Mouse (Mus musculus) neural tube, embryonic 13.5 days (tissue): ENCODE measurements around the gene Slc4a8. TPM values are rescaled to one million over a fixed set of nuclear protein-coding genes. Genes with fewer than 3 reads are reported as not detected.

Experiments
- ATAC-seq: fragments of 200-750 bp; cut with Nextera tagmentation; 2 replicates; pipeline ENCODE4 v1.8.0; 2017; ENCODE audit warnings: low read depth, mild to moderate bottlenecking, moderate TSS enrichment, moderate library complexity
- H3K27ac ChIP-seq: fragments of 300-500 bp; sonication (generic); replicated peaks from 2 replicates; pipeline ENCODE4 v1.5.1; 2015; ENCODE audit warnings: moderate library complexity, mild to moderate bottlenecking, inconsistent platforms
- H3K27me3 ChIP-seq: fragments of 300-500 bp; sonication (generic); 2 replicates; pipeline ENCODE4 v1.6.1; 2015; ENCODE audit warnings: mild to moderate bottlenecking, inconsistent platforms
- H3K36me3 ChIP-seq: fragments of 300-500 bp; sonication (generic); 2 replicates; pipeline ENCODE4 v1.6.1; 2015; ENCODE audit warnings: mild to moderate bottlenecking, inconsistent platforms
- H3K4me1 ChIP-seq: fragments of 300-500 bp; sonication (generic); replicated peaks from 2 replicates; pipeline ENCODE4 v1.6.1; 2015; ENCODE audit warnings: inconsistent platforms
- H3K4me2 ChIP-seq: fragments of 300-500 bp; sonication (generic); 2 replicates; pipeline ENCODE4 v1.6.1; 2015; ENCODE audit warnings: inconsistent platforms, mild to moderate bottlenecking, moderate library complexity
- H3K4me3 ChIP-seq: fragments of 300-500 bp; sonication (generic); 2 replicates; pipeline ENCODE4 v1.5.1; 2015; ENCODE audit warnings: mild to moderate bottlenecking, inconsistent platforms
- H3K9ac ChIP-seq: fragments of 300-500 bp; sonication (generic); 2 replicates; pipeline ENCODE4 v1.6.1; 2015; ENCODE audit warnings: moderate library complexity, mild to moderate bottlenecking, inconsistent platforms
- H3K9me3 ChIP-seq: fragments of 300-500 bp; sonication (generic); 2 replicates; pipeline ENCODE4 v1.6.1; 2016; ENCODE audit warnings: inconsistent platforms
- WGBS: fragments of 180-500 bp; shearing (Covaris S2); methylation state at CpG from one replicate; pipeline ENCODE4 v1.1.7; 2015; 5-methylcytosine and 5-hydroxymethylcytosine counted together
- polyA plus RNA-seq: library from polyadenylated mRNA; unstranded; fragments of >200 nt; fragmentation: Nextera tagmentation; extraction: Ambion mirVana; gene quantifications from 2 replicates; pipeline ENCODE4 v1.2.1, GENCODE M21; 2015

The Slc4a8 gene
- polyA plus RNA-seq, 1 experiment from 2014 or later: 20.3 TPM

GRCm38 (mm10) chr15:100777020-100778016 lies 15.8 kb downstream of the Slc4a8 start:
- WGBS: 21% methylated on average over 31 of the region's 32 CpGs
- H3K4me2 ChIP-seq: peak overlapping the region; percentile 32

GRCm38 (mm10) chr15:100779896-100780295 lies 18.3 kb downstream of the Slc4a8 start:
- Histone ChIP-seq H3K9ac (no peak overlapping the region), H3K36me3 (peaks cover 25% of the 10 kb centered on the region)

More at GRCm38 (mm10) chr15:100777020-100778016, 15.8 kb downstream of the Slc4a8 start:
- H3K4me3 ChIP-seq: no peak overlapping the region
- no peaks in the 10 kb centered on the region for H3K27me3 ChIP-seq
- peak overlapping the region; percentile 8; the same call in 1 of the 2 replicates for H3K9ac ChIP-seq
- peak overlapping the region; percentile 35 for H3K27ac ChIP-seq
- H3K36me3 ChIP-seq: 0 out of 2 replicates have a peak, but pooled peaks cover 4% of the 10 kb centered on the region
- peaks cover 38% of the 10 kb centered on the region for H3K4me1 ChIP-seq
- H3K9me3 ChIP-seq: no peaks in the 10 kb centered on the region
- ATAC-seq: peak; percentile 66; the same call in 1 of the 2 replicates

GRCm38 (mm10) chr15:100783244-100783987 lies 21.9 kb downstream of the Slc4a8 start:
- Histone ChIP-seq H3K36me3 (peaks cover 56% of the 10 kb centered on the region), H3K9me3 (no peaks in the 10 kb centered on the region), H3K4me3 (no peak overlapping the region), H3K4me1 (0 out of 2 replicates have a peak, but pooled peaks cover 1% of the 10 kb centered on the region), H3K27ac (no peak overlapping the region), H3K4me2 (no peak overlapping the region), H3K27me3 (no peaks in the 10 kb centered on the region), H3K9ac (no peak overlapping the region)
- no peak for ATAC-seq
- 92% methylated on average over 13 of the region's 13 CpGs for WGBS

More at GRCm38 (mm10) chr15:100779896-100780295, 18.3 kb downstream of the Slc4a8 start:
- 59% methylated on average over 10 of the region's 10 CpGs for WGBS
- ATAC-seq: no peak
- H3K4me2 ChIP-seq: no peak overlapping the region
- no peak overlapping the region for H3K4me3 ChIP-seq
- H3K9me3 ChIP-seq: no peaks in the 10 kb centered on the region
- no peak overlapping the region for H3K27ac ChIP-seq
- H3K4me1 ChIP-seq: peaks cover 33% of the 10 kb centered on the region
- H3K27me3 ChIP-seq: no peaks in the 10 kb centered on the region

- H3K4me3 ChIP-seq: no peak overlapping the region
- H3K9me3 ChIP-seq: no peaks in the 10 kb centered on the region
- no peak for ATAC-seq
- H3K27me3 ChIP-seq: no peaks in the 10 kb centered on the region
- no peak overlapping the region for H3K9ac ChIP-seq
- no peak overlapping the region for H3K27ac ChIP-seq
- H3K4me1 ChIP-seq: no peaks in the 10 kb centered on the region
- H3K4me2 ChIP-seq: no peak overlapping the region
- 84% methylated on average over 6 of the region's 6 CpGs for WGBS
- H3K36me3 ChIP-seq: peaks cover 85% of the 10 kb centered on the region
Observed at GRCm38 (mm10) chr15:100790219-100790618, 28.7 kb downstream of the Slc4a8 start.

GRCm38 (mm10) chr15:100792324-100792723 lies 30.8 kb downstream of the Slc4a8 start:
- peaks cover 86% of the 10 kb centered on the region for H3K36me3 ChIP-seq

GRCm38 (mm10) chr15:100800914-100801313 lies 39.4 kb downstream of the Slc4a8 start:
- H3K9me3 ChIP-seq: 0 out of 2 replicates have a peak, but pooled peaks cover 3% of the 10 kb centered on the region
- no peak overlapping the region for H3K9ac ChIP-seq
- H3K27me3 ChIP-seq: no peaks in the 10 kb centered on the region
- H3K27ac ChIP-seq: no peak overlapping the region
- WGBS: 66% methylated on average over 13 of the region's 13 CpGs
- peaks cover 8% of the 10 kb centered on the region for H3K4me1 ChIP-seq
- H3K4me3 ChIP-seq: no peak overlapping the region
- ATAC-seq: no peak
- H3K4me2 ChIP-seq: no peak overlapping the region
- H3K36me3 ChIP-seq: peaks cover 83% of the 10 kb centered on the region

More at GRCm38 (mm10) chr15:100792324-100792723, 30.8 kb downstream of the Slc4a8 start:
- Histone ChIP-seq H3K4me3 (no peak overlapping the region), H3K4me1 (no peaks in the 10 kb centered on the region), H3K4me2 (no peak overlapping the region), H3K27ac (no peak overlapping the region), H3K9ac (no peak overlapping the region), H3K27me3 (no peaks in the 10 kb centered on the region), H3K9me3 (0 out of 2 replicates have a peak, but pooled peaks cover 3% of the 10 kb centered on the region)
- WGBS: 50% methylated on average over 2 of the region's 2 CpGs
- no peak for ATAC-seq

GRCm38 (mm10) chr15:100808062-100808461 lies 46.5 kb downstream of the Slc4a8 start:
- Histone ChIP-seq H3K27me3 (no peaks in the 10 kb centered on the region), H3K9ac (no peak overlapping the region), H3K9me3 (no peaks in the 10 kb centered on the region), H3K27ac (no peak overlapping the region), H3K4me1 (peaks cover 17% of the 10 kb centered on the region), H3K4me2 (no peak overlapping the region), H3K4me3 (no peak overlapping the region), H3K36me3 (peaks cover 85% of the 10 kb centered on the region)
- no peak for ATAC-seq
- WGBS: 85% methylated on average over 12 of the region's 12 CpGs

- no peak overlapping the region for H3K27ac ChIP-seq
- H3K9me3 ChIP-seq: no peaks in the 10 kb centered on the region
- no peak overlapping the region for H3K9ac ChIP-seq
- 76% methylated on average over 9 of the region's 9 CpGs for WGBS
- H3K27me3 ChIP-seq: no peaks in the 10 kb centered on the region
- H3K4me1 ChIP-seq: peaks cover 17% of the 10 kb centered on the region
- no peak overlapping the region for H3K4me3 ChIP-seq
- no peak for ATAC-seq
- no peak overlapping the region for H3K4me2 ChIP-seq
- H3K36me3 ChIP-seq: peaks cover 85% of the 10 kb centered on the region
Observed at GRCm38 (mm10) chr15:100808484-100808883, 46.9 kb downstream of the Slc4a8 start.

- 87% methylated on average over 8 of the region's 8 CpGs for WGBS
- no peaks in the 10 kb centered on the region for H3K9me3 ChIP-seq
- H3K27ac ChIP-seq: no peak overlapping the region
- no peak overlapping the region for H3K9ac ChIP-seq
- no peak overlapping the region for H3K4me2 ChIP-seq
- no peak overlapping the region for H3K4me3 ChIP-seq
- no peaks in the 10 kb centered on the region for H3K27me3 ChIP-seq
- H3K4me1 ChIP-seq: peaks cover 20% of the 10 kb centered on the region
- no peak for ATAC-seq
- peaks cover 86% of the 10 kb centered on the region for H3K36me3 ChIP-seq
Observed at GRCm38 (mm10) chr15:100810243-100810642, 48.7 kb downstream of the Slc4a8 start.

GRCm38 (mm10) chr15:100813501-100813900 lies 52.0 kb downstream of the Slc4a8 start:
- ATAC-seq: no peak
- Histone ChIP-seq H3K9ac (no peak overlapping the region), H3K36me3 (peaks cover 93% of the 10 kb centered on the region), H3K27ac (no peak overlapping the region), H3K4me3 (no peak overlapping the region), H3K9me3 (no peaks in the 10 kb centered on the region), H3K4me1 (0 out of 2 replicates have a peak, but pooled peaks cover 4% of the 10 kb centered on the region), H3K4me2 (no peak overlapping the region), H3K27me3 (no peaks in the 10 kb centered on the region)
- 73% methylated on average over 5 of the region's 5 CpGs for WGBS

- Histone ChIP-seq H3K36me3 (peaks cover 93% of the 10 kb centered on the region), H3K9ac (no peak overlapping the region), H3K27me3 (no peaks in the 10 kb centered on the region), H3K4me1 (0 out of 2 replicates have a peak, but pooled peaks cover 4% of the 10 kb centered on the region), H3K4me3 (no peak overlapping the region), H3K4me2 (no peak overlapping the region), H3K27ac (no peak overlapping the region), H3K9me3 (no peaks in the 10 kb centered on the region)
- no peak for ATAC-seq
- 58% methylated on average over 7 of the region's 7 CpGs for WGBS
Observed at GRCm38 (mm10) chr15:100814066-100814465, 52.5 kb downstream of the Slc4a8 start.

- H3K9me3 ChIP-seq: no peaks in the 10 kb centered on the region
- H3K27me3 ChIP-seq: no peaks in the 10 kb centered on the region
- H3K4me1 ChIP-seq: 0 out of 2 replicates have a peak, but pooled peaks cover 4% of the 10 kb centered on the region
- no peak for ATAC-seq
- peaks cover 81% of the 10 kb centered on the region for H3K36me3 ChIP-seq
- no peak overlapping the region for H3K9ac ChIP-seq
- 88% methylated on average over 8 of the region's 8 CpGs for WGBS
- no peak overlapping the region for H3K27ac ChIP-seq
- no peak overlapping the region for H3K4me3 ChIP-seq
- H3K4me2 ChIP-seq: no peak overlapping the region
Observed at GRCm38 (mm10) chr15:100815310-100815709, 53.8 kb downstream of the Slc4a8 start.
